Mouse (Mus musculus): ENCODE results near the gene Il2rb.

Gene Il2rb

DNA sequence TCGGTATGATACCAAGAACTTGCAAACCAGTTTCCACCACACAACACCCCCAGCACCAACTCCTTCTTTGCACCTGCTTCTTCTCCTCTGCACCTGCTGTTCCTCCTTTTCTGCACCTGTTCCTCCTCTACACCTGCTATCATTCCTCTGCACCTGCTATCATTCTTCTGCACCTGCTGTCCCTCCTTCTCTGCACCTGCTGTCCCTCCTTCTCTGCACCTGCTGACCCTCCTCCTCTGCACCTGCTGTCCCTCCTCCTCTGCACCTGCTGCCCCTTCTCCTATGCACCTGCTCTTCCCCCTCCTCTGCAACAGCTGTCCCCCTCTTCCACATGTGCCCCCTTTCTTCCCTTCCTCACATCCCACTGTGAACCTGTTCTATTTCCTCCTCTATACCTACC lies 8.5 kb downstream of the Il2rb start:
- no peaks in the 10 kb centered on the region for H3K36me3 ChIP-seq (ENCODE audit: insufficient read depth, low read length)
- peaks cover 19% of the 10 kb centered on the region for H3K27me3 ChIP-seq (ENCODE audit: insufficient read depth, low read length)
- no peak overlapping the region for H3K4me3 ChIP-seq (replicated peaks; ENCODE audit: low read length)
- H3K9me3 ChIP-seq (ENCODE audit: low read length) = no peaks in the 10 kb centered on the region
- no peak for TF ChIP-seq NANOG (IDR thresholded peaks at IDR 0.05; ENCODE audit: borderline replicate concordance, low read length)
- TF ChIP-seq CTCF (conservative IDR thresholded peaks at IDR 0.05; ENCODE audit: low read length) = no peak
- no peak for TF ChIP-seq POU5F1 (IDR thresholded peaks at IDR 0.05; ENCODE audit: borderline replicate concordance, low read length)
- 0 out of 2 replicates have a peak, but pooled peaks cover 5% of the 10 kb centered on the region for H3K4me1 ChIP-seq (replicated peaks; ENCODE audit: low read depth, low read length)

DNA sequence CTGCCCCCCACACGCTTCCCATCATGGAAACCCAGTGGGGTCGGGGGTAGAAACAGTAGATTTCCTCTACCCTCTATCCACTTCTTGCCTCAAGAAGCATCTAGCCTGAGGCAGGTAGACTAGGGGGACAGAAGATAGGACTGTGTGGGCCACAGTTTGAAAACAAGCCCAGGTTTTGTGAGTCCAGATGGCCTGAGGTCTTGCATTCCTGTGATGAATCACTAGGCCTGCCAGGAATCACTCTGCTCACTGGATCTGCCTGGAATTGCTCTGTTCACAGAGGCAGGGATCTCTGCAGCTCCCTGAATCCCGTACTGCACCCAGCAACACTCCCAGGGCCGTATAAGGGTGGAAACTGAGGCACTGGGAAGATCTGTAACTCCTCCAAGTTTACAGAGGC lies 11.8 kb downstream of the Il2rb start:
- TF ChIP-seq NANOG (IDR thresholded peaks at IDR 0.05; ENCODE audit: borderline replicate concordance, low read length) = no peak
- no peak for TF ChIP-seq POU5F1 (IDR thresholded peaks at IDR 0.05; ENCODE audit: borderline replicate concordance, low read length)
- no peak for TF ChIP-seq CTCF (conservative IDR thresholded peaks at IDR 0.05; ENCODE audit: low read length)
- Histone ChIP-seq H3K36me3 (ENCODE audit: insufficient read depth, low read length) (no peaks in the 10 kb centered on the region), H3K4me1 (replicated peaks; ENCODE audit: low read depth, low read length) (0 out of 2 replicates have a peak, but pooled peaks cover 5% of the 10 kb centered on the region), H3K9me3 (ENCODE audit: low read length) (0 out of 2 replicates have a peak, but pooled peaks cover 2% of the 10 kb centered on the region), H3K4me3 (replicated peaks; ENCODE audit: low read length) (no peak overlapping the region), H3K27me3 (ENCODE audit: insufficient read depth, low read length) (peaks cover 19% of the 10 kb centered on the region)

DNA sequence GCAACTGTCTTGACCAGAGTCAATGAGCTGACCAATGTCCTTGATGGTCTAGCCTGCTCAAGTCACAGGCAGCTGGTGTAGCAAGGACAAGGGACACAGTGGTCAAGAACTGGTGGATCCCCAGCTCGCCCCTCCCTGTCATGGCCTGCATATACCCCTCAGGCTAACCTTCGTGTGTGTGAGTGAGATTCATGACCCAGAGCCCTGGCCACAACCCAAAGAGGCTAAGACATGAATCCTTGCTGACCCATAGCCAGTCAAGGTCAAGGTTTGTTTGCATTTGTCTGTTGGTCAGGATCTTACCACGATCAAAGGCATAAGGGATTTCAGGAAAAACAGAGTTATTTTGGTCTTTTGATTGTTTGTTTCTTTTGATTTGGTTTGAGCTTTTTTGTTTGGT lies 12.6 kb downstream of the Il2rb start:
- TF ChIP-seq CTCF (conservative IDR thresholded peaks at IDR 0.05; ENCODE audit: low read length) (no peak), NANOG (IDR thresholded peaks at IDR 0.05; ENCODE audit: borderline replicate concordance, low read length) (no peak), POU5F1 (IDR thresholded peaks at IDR 0.05; ENCODE audit: borderline replicate concordance, low read length) (no peak)
- H3K9me3 ChIP-seq (ENCODE audit: low read length) = 0 out of 2 replicates have a peak, but pooled peaks cover 2% of the 10 kb centered on the region
- no peak overlapping the region for H3K4me3 ChIP-seq (replicated peaks; ENCODE audit: low read length)
- H3K36me3 ChIP-seq (ENCODE audit: insufficient read depth, low read length) = no peaks in the 10 kb centered on the region
- peaks cover 19% of the 10 kb centered on the region for H3K27me3 ChIP-seq (ENCODE audit: insufficient read depth, low read length)
- H3K4me1 ChIP-seq (replicated peaks; ENCODE audit: low read depth, low read length) = 0 out of 2 replicates have a peak, but pooled peaks cover 5% of the 10 kb centered on the region

DNA sequence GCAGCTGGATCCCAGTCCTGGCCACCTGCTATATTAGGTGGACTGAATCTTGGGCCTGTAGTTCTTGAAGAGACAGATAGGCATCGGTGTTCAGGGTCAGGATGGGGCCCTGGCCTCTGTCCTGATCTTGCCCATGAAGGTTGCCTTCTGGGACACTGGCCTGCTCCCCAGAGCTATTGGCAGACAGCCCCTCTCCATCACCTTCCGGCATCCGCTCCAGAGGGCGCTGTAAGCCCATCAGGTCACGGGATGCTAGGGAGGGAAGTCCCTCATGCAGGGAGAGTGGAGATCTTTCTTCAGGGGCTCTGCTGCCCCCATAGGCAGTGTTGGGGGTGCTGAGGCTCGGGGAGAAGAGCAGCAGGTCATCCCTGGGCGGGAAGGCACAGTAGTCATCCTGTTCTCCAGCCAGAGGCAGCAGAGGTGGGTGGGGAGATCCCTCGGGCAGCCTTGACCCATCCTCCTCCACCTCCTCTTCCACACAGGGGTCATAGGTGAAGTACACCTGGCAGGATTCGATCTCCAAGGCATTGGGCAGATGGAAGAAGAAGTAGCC lies 13.5 kb downstream of the Il2rb start:
- Histone ChIP-seq H3K9me3 (ENCODE audit: low read length) (0 out of 2 replicates have a peak, but pooled peaks cover 2% of the 10 kb centered on the region), H3K4me3 (replicated peaks; ENCODE audit: low read length) (no peak overlapping the region), H3K4me1 (replicated peaks; ENCODE audit: low read depth, low read length) (0 out of 2 replicates have a peak, but pooled peaks cover 5% of the 10 kb centered on the region), H3K27me3 (ENCODE audit: insufficient read depth, low read length) (peaks cover 18% of the 10 kb centered on the region), H3K36me3 (ENCODE audit: insufficient read depth, low read length) (no peaks in the 10 kb centered on the region)
- TF ChIP-seq NANOG (IDR thresholded peaks at IDR 0.05; ENCODE audit: borderline replicate concordance, low read length) = no peak
- no peak for TF ChIP-seq POU5F1 (IDR thresholded peaks at IDR 0.05; ENCODE audit: borderline replicate concordance, low read length)
- no peak for TF ChIP-seq CTCF (conservative IDR thresholded peaks at IDR 0.05; ENCODE audit: low read length)

DNA sequence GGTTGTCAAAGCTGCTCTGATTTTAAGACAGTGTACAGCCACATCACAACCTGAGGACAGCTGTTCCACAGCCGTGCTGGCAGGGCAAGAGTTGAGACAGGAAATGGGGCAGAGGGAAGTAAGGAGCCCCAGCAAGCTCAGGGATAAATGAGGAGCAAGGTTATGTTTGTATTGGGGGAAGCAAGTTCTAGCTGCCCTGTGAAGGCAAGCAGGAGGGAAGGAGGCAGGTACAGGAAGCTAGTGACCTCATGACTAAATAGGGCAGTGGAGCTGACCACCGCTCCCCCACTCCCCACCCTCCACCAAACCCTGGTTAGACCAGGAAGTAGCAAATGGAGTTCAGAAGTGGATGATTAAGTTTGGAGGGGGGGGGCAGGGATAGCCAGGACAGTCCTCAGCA lies 14.1 kb downstream of the Il2rb start:
- H3K36me3 ChIP-seq (ENCODE audit: insufficient read depth, low read length) = no peaks in the 10 kb centered on the region
- no peak overlapping the region for H3K4me3 ChIP-seq (replicated peaks; ENCODE audit: low read length)
- H3K9me3 ChIP-seq (ENCODE audit: low read length) = 0 out of 2 replicates have a peak, but pooled peaks cover 2% of the 10 kb centered on the region
- H3K4me1 ChIP-seq (replicated peaks; ENCODE audit: low read depth, low read length) = 0 out of 2 replicates have a peak, but pooled peaks cover 5% of the 10 kb centered on the region
- no peak for TF ChIP-seq NANOG (IDR thresholded peaks at IDR 0.05; ENCODE audit: borderline replicate concordance, low read length)
- no peak for TF ChIP-seq POU5F1 (IDR thresholded peaks at IDR 0.05; ENCODE audit: borderline replicate concordance, low read length)
- no peak for TF ChIP-seq CTCF (conservative IDR thresholded peaks at IDR 0.05; ENCODE audit: low read length)
- H3K27me3 ChIP-seq (ENCODE audit: insufficient read depth, low read length) = peaks cover 19% of the 10 kb centered on the region

DNA sequence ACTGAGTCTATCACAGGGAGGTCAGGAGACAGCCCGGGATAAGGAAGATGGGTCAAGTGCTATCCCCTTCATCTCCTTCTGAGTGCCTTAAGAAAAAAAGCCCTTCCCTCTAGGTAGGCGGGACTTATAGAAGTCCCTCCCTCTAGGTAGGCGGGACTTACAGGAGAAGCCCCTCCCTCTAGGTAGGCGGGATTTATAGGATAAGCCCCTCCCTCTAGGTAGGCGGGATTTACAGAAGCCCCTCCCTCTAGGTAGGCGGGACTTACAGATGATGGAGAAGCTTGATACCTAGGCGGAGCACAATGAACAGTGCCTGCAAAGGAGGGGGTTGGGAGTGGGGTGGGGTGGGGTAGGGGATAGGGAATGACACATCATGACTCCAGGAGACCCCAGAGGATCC lies 15.0 kb downstream of the Il2rb start:
- TF ChIP-seq NANOG (IDR thresholded peaks at IDR 0.05; ENCODE audit: borderline replicate concordance, low read length) = no peak
- TF ChIP-seq CTCF (conservative IDR thresholded peaks at IDR 0.05; ENCODE audit: low read length) = no peak
- TF ChIP-seq POU5F1 (IDR thresholded peaks at IDR 0.05; ENCODE audit: borderline replicate concordance, low read length) = no peak
- Histone ChIP-seq H3K4me3 (replicated peaks; ENCODE audit: low read length) (no peak overlapping the region), H3K4me1 (replicated peaks; ENCODE audit: low read depth, low read length) (0 out of 2 replicates have a peak, but pooled peaks cover 5% of the 10 kb centered on the region), H3K9me3 (ENCODE audit: low read length) (0 out of 2 replicates have a peak, but pooled peaks cover 2% of the 10 kb centered on the region), H3K27me3 (ENCODE audit: insufficient read depth, low read length) (peaks cover 23% of the 10 kb centered on the region; the same call in 1 of the 2 replicates), H3K36me3 (ENCODE audit: insufficient read depth, low read length) (no peaks in the 10 kb centered on the region)

DNA sequence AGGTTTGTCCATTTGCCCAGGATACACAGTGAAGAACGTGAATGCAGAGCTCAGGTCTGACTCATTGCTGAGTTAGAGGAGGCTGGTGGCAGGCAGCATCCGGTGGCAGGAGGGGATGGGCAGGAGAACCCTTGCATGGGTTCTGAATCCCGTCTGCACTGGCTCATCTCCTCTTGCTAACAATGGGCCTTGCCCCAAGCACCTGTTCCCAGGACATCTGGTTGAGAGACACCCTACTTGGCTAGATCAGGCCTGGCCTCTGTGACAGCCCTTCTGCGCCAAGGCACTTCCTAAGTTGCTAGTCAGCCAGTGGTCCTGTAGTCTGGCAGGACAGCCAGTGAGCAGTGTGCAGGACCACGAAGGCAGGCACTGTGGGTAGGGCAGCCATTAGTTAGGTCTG lies 15.6 kb downstream of the Il2rb start:
- TF ChIP-seq POU5F1 (IDR thresholded peaks at IDR 0.05; ENCODE audit: borderline replicate concordance, low read length) = no peak
- TF ChIP-seq NANOG (IDR thresholded peaks at IDR 0.05; ENCODE audit: borderline replicate concordance, low read length) = no peak
- no peak for TF ChIP-seq CTCF (conservative IDR thresholded peaks at IDR 0.05; ENCODE audit: low read length)
- no peak overlapping the region for H3K4me3 ChIP-seq (replicated peaks; ENCODE audit: low read length)
- peaks cover 24% of the 10 kb centered on the region; the same call in 1 of the 2 replicates for H3K27me3 ChIP-seq (ENCODE audit: insufficient read depth, low read length)
- 0 out of 2 replicates have a peak, but pooled peaks cover 5% of the 10 kb centered on the region for H3K4me1 ChIP-seq (replicated peaks; ENCODE audit: low read depth, low read length)
- H3K9me3 ChIP-seq (ENCODE audit: low read length) = 0 out of 2 replicates have a peak, but pooled peaks cover 2% of the 10 kb centered on the region
- no peaks in the 10 kb centered on the region for H3K36me3 ChIP-seq (ENCODE audit: insufficient read depth, low read length)

DNA sequence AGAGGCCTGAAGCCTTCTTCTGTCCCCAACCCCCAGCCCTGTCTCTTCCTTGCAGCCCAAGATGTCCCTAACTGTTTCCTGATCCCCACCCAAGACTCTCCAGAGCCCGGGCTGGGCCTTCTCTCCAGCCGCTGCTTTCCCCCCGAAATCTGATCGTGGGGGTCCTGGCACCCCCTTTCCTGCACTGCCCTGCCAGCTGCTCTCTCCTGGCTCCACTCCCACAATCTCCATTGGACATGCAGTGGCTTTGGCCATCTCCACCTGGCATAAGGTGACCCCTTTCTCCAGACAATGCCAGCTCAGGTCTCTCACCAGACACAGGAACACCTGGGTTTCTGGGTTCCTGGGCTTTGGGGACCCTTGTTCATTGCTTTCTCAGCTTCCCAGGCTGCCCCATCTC lies 17.0 kb downstream of the Il2rb start:
- TF ChIP-seq POU5F1 (IDR thresholded peaks at IDR 0.05; ENCODE audit: borderline replicate concordance, low read length) (no peak), NANOG (IDR thresholded peaks at IDR 0.05; ENCODE audit: borderline replicate concordance, low read length) (no peak), CTCF (conservative IDR thresholded peaks at IDR 0.05; ENCODE audit: low read length) (no peak)
- Histone ChIP-seq H3K36me3 (ENCODE audit: insufficient read depth, low read length) (no peaks in the 10 kb centered on the region), H3K9me3 (ENCODE audit: low read length) (0 out of 2 replicates have a peak, but pooled peaks cover 2% of the 10 kb centered on the region), H3K4me3 (replicated peaks; ENCODE audit: low read length) (no peak overlapping the region), H3K4me1 (replicated peaks; ENCODE audit: low read depth, low read length) (0 out of 2 replicates have a peak, but pooled peaks cover 5% of the 10 kb centered on the region), H3K27me3 (ENCODE audit: insufficient read depth, low read length) (peaks cover 33% of the 10 kb centered on the region)

Data from E14TG2a.4 (cell line).